Mouse (Mus musculus): ENCODE data around the gene Slc9a5.

Gene Slc9a5

DNA sequence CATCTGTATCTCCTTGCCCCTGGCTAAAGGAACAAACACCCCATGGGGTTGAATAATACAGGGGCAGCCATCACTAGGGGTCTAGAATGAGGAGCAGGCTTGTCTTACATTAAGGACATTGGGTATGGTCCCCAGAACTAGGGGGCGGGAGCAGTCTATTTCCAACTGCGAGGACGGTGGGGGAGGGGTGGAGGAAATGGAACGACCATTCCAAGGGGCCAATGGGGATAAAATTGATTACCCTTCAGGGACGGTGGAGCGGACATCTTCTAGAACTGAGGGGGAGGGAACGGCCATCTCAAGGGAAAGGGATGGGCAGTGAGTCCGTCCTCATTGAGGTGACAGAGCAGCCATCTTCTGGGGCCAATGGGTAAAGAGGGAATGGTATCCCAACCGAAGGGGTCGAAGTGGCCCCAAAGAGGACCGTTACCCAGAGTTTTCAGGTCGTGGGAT lies 23.0 kb upstream of the Slc9a5 start:
- DNase-seq (ENCODE audit: low read depth, low spot score) = no peak

DNA sequence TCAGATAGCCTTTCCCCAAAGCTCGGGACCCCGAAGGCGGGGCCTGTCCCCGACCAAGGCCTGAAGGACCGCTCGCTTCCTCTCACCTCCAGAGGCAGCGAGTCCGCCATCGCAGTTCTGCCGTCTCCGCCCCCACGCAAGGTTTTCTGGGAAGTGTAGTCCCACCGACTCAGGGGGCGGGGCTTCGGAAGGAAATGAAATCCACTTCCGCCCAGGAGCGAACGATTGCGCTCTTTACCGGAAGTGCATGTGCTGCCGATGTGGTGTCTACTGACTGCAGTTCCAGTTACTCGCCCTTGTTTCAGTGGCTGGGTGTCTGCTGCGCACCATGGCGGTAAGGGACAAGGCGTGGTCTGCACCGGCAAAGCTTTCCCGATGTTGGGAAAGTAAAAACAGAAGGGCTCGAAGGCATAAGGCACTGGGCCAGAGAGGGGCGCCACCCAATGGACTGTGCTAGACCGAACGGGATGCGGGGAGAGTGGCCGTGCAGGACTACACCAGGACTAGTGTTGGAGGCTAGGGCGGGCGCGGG lies 22.4 kb upstream of the Slc9a5 start, which contains the start of the genes Lrrc29 and Tmem208:
Gene Lrrc29, minus strand, starts transcription at position 138 of the 532 bp plus-strand sequence.
Gene Tmem208, plus strand, starts transcription at position 214 of the 532 bp plus-strand sequence.
- peak; percentile 99 for DNase-seq (ENCODE audit: low read depth, low spot score)

- no peak for DNase-seq (ENCODE audit: low read depth, low spot score)
Observed at GRCm38 (mm10) chr8:105326968-105327367, 21.7 kb upstream of the Slc9a5 start.

- DNase-seq (ENCODE audit: low read depth, low spot score) = no peak
Observed at GRCm38 (mm10) chr8:105330325-105330724, 18.3 kb upstream of the Slc9a5 start.

DNA sequence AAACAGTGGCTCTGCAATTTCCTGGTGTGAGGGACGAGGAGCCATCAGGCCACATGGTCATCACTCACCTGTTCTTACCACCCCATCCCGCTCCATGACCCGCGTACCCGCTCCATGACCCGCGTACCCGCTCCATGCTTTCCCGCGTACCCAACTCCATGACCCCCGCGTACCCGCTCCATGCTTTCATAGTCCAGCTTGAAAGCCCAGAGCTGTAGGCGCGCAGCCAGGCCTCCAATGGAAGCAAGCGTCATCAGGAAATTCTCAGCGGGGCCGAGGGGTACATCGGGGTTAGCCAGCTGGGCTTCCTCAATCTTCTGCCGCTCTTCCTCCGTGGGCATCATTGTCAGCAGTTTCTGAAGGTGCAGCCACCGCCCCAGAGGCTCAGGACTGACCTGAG lies 17.2 kb upstream of the Slc9a5 start:
- no peak for DNase-seq (ENCODE audit: low read depth, low spot score)

DNA sequence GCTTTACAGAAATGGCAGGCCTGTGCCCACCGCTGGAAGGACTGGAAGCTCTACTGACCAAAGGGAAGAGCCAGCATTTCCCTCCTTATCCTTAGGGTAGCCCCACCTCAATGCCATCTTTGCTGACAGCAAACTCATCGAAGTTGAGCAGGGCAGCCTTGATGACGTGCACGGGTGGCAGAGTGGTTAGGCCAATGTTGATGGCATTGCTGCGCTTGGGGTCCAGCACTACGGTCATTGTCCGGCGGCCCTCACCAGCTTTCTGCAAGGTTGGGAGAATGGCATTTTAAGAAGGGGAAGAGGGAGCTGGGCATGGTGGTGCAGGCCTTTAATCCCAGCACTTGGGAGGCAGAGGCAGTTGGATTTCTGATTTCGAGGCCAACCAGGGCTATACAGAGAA lies 16.7 kb upstream of the Slc9a5 start:
- DNase-seq (ENCODE audit: low read depth, low spot score) = no peak

DNA sequence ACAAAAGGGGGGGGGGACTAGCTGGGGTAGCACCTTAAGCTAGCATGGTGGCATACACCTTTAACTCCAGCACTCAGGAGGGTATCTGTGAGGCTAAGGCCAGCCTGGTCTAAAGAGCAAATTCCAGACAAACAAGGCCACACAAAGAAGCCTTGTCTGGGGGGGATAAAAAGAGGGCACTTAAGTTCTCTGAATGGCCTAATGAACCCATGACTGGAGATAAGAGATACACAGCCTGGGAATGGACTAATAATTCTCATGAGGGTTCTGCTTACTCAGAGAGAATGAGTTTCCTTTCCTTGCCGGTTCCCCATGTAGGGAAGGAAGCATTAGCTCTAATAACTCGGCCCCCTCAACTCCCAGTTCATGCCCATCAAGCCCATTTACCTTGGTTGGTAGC lies 16.1 kb upstream of the Slc9a5 start:
- DNase-seq (ENCODE audit: low read depth, low spot score) = no peak

DNA sequence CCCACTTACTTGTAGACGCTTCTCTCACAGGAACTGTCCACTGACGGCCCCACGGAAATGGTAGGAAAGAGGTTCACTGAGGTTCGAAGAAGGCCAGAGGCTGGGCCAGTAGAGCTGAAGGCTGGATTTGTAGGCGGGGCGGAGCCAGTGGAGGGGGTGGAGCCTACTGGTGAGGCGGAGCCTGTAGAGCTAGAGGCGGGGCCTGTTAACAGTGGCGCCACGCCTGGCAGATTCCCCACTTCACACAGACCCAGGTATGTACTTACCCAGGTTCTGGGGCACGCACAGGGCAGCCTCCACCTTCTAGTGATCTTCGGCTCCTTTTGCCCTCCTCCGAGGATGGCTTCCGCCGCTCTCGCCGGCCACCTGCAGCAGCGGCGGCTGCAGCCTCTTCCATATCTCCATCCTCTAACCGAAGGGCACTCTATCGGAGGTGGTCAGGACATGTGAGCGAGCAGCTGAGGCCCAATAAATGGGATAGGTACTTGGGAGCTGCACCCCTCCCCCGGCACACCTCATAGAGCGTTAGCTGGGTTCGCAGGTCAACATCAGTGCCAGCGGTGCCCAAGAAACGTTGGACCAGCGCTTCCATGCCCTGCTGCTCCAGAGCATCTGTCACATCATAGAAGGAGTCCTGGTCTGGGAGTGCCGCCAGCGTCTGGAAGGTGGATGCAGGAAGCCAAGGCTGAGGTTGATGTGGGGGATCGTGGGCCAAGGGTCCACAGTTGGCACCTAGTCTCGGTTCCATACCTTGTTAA lies 12.1 kb upstream of the Slc9a5 start:
- DNase-seq (ENCODE audit: low read depth, low spot score) = peak; percentile 84

GRCm38 (mm10) chr8:105338992-105339391 lies 9.7 kb upstream of the Slc9a5 start:
- DNase-seq (ENCODE audit: low read depth, low spot score) = no peak

DNA sequence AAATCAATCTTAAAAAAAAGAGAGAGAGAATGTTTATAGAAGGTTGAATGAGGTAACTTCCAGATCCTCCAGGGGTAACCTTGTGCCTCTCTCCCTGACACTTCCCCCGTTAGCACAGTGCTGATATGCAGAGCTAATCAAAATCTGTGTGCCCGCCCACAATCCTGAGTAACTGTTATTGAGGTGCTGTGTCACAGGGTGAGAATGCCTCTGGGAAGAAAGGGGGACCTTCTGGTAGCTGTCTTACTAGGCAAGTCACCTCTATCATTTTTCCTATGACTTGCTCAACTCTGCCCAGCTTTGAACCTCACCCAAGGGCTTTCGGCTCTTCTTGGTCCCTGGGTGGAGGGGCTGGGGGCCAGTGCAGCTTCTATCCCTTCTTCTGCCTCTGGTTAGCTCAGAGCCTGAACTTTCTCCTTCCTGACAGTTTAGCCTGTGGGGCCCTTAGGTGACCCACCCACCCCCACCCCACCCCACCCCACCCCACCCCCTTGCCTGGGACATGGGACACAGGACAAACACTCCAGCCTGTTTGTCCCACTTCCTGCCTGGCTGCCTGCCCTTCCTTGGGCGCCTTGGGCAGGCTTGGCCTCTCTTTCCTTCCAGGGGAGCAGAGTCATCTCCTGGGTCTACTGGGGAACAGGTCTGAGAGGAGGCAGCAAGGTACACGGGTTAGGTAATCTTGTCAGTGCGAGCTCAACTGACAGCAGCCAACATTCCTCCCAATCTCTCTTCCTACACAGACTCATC lies 8.6 kb upstream of the Slc9a5 start:
- DNase-seq (ENCODE audit: low read depth, low spot score) = no peak

GRCm38 (mm10) chr8:105341399-105341798 lies 7.2 kb upstream of the Slc9a5 start:
- DNase-seq (ENCODE audit: low read depth, low spot score) = no peak

DNA sequence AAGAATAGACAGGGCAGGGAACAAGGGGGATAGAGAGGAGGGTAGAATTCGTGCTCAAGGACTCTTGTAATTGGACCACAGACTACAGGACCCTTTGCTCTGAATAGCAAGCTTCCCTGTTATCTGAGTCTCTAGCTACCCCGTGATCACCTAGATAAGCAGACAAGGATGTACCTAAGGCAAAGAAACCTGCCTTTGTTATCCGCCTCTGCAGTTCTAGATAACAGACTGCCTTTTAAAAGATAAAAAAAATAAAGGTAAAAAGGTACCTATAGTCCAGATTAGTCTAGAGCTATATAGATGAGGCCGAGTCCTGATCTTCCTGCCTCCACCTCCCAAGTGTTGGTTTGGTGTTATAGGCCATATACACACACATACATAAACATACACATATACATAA lies 5.9 kb upstream of the Slc9a5 start:
- DNase-seq (ENCODE audit: low read depth, low spot score) = no peak

GRCm38 (mm10) chr8:105343791-105344574 lies 4.7 kb upstream of the Slc9a5 start:
- DNase-seq (ENCODE audit: low read depth, low spot score) = no peak

DNA sequence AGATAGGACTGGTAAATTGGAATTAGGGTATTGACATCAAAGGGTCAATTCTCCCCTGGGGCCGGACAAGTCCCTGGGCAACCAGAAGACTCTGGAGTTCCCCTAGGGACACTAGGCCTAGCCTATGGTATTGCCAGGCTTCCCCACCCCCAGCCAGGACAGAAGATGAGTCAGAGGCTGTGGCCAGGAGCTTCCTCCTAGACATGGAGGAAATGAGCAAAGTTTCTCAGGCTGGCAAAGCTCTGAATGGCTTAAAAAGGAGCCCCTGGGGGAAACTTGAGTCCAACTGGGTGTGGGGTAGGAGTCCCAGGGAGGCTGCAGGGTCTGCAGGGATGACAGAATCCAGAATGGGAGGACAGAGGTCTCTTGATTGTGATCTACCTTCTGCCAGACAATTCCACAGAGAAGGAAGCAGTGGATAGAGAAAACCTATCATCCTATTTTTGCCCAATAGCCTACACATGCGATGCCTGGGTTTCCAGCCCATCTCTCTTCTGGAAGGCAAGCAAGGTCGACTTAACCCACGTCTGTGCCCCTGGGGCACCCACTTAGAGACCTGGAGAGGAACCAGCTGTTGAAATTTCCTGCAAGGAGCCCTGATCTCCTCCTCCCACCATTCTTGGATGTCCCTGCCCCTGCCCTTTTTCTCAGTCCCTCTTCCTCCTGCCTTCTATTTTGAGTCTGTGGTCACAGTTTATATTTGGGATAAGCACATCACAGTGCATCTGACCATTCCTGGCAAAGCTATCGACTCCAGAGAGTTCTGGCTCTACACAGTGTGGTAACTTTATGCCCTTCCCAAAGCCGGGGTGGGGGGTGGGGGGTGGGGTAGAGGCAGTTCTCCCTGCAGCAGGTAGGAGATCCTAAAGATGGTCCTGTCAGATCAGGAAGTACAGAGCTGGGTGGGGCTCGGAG lies 3.3 kb upstream of the Slc9a5 start:
- no peak for DNase-seq (ENCODE audit: low read depth, low spot score)

- DNase-seq (ENCODE audit: low read depth, low spot score) = peak; percentile 82
Observed at GRCm38 (mm10) chr8:105346611-105347427, 1.8 kb upstream of the Slc9a5 start.

DNA sequence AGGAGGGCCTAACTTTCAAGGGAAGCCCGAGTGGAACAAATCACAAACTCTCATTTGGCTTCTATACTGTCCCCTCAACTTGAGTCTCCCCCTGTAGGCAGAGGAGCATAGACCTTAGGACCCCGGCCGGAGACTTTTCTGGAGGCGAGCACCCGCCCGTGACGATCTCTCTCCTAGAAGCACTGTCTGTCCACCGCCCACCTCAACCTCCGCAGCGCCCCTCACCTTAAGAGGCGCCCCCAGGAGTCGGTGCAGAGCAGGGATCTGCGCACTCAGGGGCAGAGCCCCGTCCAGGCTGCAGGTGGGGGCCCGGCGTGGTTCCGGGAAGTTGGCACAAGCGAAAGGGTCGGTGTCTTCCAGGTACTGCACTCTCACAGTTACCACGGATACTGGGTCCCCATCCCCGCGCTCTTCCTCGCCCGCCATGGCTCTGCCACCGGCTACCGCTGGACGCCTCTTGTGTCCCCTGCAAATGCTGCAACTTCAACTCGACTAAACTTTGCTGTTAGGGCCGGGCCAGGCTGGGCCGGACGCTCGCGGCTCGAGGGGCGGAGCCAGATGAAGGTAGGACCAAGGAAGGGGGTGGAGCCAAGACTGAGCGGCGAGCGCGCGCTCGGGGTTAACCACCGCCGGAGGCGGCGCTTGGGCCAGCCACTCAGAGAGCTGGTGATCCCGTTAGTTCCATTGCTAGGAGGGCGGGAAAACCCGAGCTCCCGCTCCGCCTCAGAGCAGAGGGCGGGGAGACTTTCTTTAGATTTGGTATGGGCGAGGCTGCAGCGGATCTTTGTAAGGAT lies 1.0 kb upstream of the Slc9a5 start, which contains the start of gene Fhod1:
Gene Fhod1, minus strand, starts transcription at position 526 of the 794 bp plus-strand sequence.
- DNase-seq (ENCODE audit: low read depth, low spot score) = peak; percentile 97

- peak; percentile 36 for DNase-seq (ENCODE audit: low read depth, low spot score)
Observed at GRCm38 (mm10) chr8:105349096-105349771, 591 bp downstream of the Slc9a5 start.

DNA sequence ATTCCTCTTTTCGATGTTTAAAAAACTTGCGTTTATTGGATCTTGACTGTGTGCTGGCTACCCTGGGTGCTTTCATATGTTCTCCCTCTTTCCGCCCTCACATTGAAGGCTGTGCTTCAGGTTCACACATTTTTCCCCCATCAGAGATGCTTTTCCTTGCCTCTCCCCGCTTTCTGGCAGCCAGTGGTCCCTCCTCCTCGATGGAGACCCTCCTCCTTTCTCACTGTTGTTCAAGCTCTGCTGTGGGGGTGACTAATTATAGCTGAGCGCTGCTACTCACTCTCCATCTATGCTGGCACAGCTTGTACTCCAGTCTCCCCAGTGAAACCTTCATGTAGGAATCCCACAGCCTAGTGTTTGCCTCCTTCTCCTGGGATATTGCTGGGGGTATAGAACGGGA lies 1.5 kb downstream of the Slc9a5 start:
- DNase-seq (ENCODE audit: low read depth, low spot score) = no peak
